Mouse (Mus musculus) kidney, adult 2 months (tissue): ENCODE data around the gene Morn1. TPM values are rescaled to one million over a fixed set of nuclear protein-coding genes. Genes with fewer than 3 reads are reported as not detected.
A peak's percentile ranks its signal among the peaks of the same experiment; 100 is the strongest.

ENCODE experiments used
- DNase-seq: peaks from one replicate; pipeline ENCODE4 v3.0.0; 2021
- H3K27ac ChIP-seq: fragments of 200-500 bp; 2 replicates; pipeline ENCODE4 v1.5.1; 2012; ENCODE audit warnings: low read depth, low read length, control low read depth, inconsistent platforms; ENCODE audit not compliant: insufficient read depth
- H3K27me3 ChIP-seq: fragments of 200-500 bp; replicated peaks from 2 replicates; pipeline ENCODE4 v1.6.1; 2012; ENCODE audit warnings: mild to moderate bottlenecking, moderate library complexity, low read length, inconsistent platforms; ENCODE audit not compliant: control insufficient read depth, insufficient read depth
- H3K36me3 ChIP-seq: fragments of 200-500 bp; 2 replicates; pipeline ENCODE4 v1.6.1; 2012; ENCODE audit warnings: mild to moderate bottlenecking, moderate library complexity, low read length, inconsistent platforms; ENCODE audit not compliant: control insufficient read depth, insufficient read depth
- H3K4me1 ChIP-seq: fragments of 200-500 bp; 2 replicates; pipeline ENCODE4 v1.6.1; 2011; ENCODE audit warnings: low read length; ENCODE audit not compliant: control insufficient read depth, insufficient read depth
- H3K4me3 ChIP-seq: fragments of 200-500 bp; 2 replicates; pipeline ENCODE4 v1.5.1; 2011; ENCODE audit warnings: mild to moderate bottlenecking, low read depth, low read length, control low read depth; ENCODE audit not compliant: insufficient read depth
- CTCF ChIP-seq: fragments of 200-500 bp; conservative IDR thresholded peaks from 2 replicates; pipeline ENCODE4 v1.5.1; 2011; ENCODE audit warnings: low read depth, mild to moderate bottlenecking, control low read depth, low read length, moderate library complexity, mixed read lengths; ENCODE audit not compliant: insufficient read depth, insufficient read length
- POLR2A ChIP-seq: fragments of 200-500 bp; IDR thresholded peaks from one replicate; pipeline ENCODE4 v1.6.1; 2011; ENCODE audit warnings: low read depth, low read length, control low read depth
- WGBS: fragments of 180-500 bp; shearing (Covaris S2); methylation state at CpG from one replicate; pipeline ENCODE4 v1.1.7; 2018; 5-methylcytosine and 5-hydroxymethylcytosine counted together
- polyA plus RNA-seq: library from polyadenylated mRNA; depleted of rRNA; stranded (reverse); fragments of >200 nt; gene quantifications from 2 replicates; pipeline ENCODE4 v1.2.3, GENCODE M21; 2012

Morn1 gene
- polyA plus RNA-seq, 1 experiment: 10.4 TPM

DNA sequence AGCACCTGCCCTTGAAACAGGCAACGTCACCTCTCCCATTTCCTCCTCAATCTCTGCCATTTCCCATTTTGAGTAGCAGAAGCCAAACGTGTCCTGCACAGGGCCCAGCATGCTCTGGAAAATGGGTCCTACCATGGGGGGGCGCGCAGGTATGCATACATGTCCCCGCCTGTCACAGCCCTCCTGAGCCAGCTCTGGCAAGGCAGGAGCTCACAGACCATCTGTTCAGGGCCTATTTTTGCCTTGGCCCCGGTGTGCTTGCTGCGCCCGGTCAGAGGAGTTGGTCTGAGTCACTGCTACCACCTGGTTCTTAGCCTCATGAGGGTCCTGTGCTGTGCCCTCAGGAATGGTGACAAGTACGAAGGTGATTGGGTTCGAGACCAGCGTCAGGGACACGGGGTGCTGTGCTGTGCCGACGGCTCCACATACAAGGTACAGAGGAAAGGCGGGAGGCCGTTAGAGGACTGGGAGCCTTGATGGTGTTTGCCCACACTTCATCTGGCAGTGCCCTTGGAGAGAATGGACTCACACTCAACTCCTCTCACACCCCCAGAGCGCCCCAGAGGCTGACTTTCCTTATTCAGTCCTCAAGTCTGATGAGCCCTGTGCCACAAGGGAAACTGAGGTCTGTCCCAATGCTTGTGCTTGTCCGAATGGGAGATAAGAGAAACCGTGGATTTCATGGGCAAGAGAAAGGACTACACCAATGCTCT is 6.5 kb downstream of the Morn1 start:
- 92% methylated on average over 19 of the region's 19 CpGs for WGBS
- TF ChIP-seq CTCF: no peak
- no peak for TF ChIP-seq POLR2A
- DNase-seq: no peak
- H3K4me3 ChIP-seq: no peak overlapping the region
- H3K27me3 ChIP-seq: no peaks in the 10 kb centered on the region
- H3K27ac ChIP-seq: no peak overlapping the region
- H3K36me3 ChIP-seq: no peaks in the 10 kb centered on the region
- H3K4me1 ChIP-seq: peaks cover 2% of the 10 kb centered on the region; the same call in 1 of the 2 replicates

DNA sequence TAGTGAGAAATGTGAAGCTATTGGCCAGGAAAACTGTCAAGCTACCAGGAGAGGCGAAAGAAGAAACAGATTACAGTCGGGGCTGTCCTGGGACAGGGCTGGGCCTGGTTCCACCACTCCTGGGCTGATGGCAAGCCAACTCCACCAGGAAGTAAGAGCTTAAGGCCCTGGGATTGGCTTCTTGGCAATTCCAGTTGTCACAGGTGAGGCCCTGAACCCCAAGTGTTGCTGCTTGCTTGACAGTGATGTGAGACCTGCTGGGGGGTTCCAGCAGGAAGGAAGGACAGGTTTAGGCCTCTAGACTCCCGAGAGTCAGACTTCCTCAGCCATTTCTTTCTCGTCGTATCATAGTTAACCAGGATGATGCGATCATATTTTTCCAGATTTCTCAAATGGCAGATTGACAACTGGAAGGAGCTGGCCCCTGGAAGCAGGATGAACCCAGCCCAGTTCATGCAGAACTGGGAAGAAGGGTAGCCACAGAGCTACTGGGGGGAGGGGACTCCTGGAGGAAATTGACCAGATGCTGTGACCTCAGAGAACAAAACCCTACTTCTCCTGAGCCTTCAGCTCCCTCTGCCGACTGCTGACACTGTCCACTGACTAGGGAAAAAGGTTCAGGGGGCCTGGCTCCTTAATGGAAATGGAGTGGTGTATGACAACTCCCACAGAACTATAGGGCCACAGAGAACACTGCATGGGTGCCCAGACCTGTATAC is 7.2 kb downstream of the Morn1 start:
- Histone ChIP-seq H3K4me1 (peaks cover 2% of the 10 kb centered on the region; the same call in 1 of the 2 replicates), H3K27ac (no peak overlapping the region), H3K27me3 (no peaks in the 10 kb centered on the region), H3K4me3 (no peak overlapping the region), H3K36me3 (no peaks in the 10 kb centered on the region)
- no peak for DNase-seq
- WGBS: 77% methylated on average over 7 of the region's 7 CpGs
- no peak for TF ChIP-seq POLR2A
- no peak for TF ChIP-seq CTCF

GRCm38 (mm10) chr4:155094565-155094964 is 8.2 kb downstream of the Morn1 start:
- Histone ChIP-seq H3K27me3 (no peaks in the 10 kb centered on the region), H3K27ac (no peak overlapping the region), H3K36me3 (no peaks in the 10 kb centered on the region), H3K4me3 (no peak overlapping the region), H3K4me1 (peaks cover 2% of the 10 kb centered on the region; the same call in 1 of the 2 replicates)
- peak; percentile 58 for DNase-seq
- WGBS: 64% methylated on average over 3 of the region's 3 CpGs
- TF ChIP-seq CTCF (peak; percentile 70), POLR2A (no peak)

DNA sequence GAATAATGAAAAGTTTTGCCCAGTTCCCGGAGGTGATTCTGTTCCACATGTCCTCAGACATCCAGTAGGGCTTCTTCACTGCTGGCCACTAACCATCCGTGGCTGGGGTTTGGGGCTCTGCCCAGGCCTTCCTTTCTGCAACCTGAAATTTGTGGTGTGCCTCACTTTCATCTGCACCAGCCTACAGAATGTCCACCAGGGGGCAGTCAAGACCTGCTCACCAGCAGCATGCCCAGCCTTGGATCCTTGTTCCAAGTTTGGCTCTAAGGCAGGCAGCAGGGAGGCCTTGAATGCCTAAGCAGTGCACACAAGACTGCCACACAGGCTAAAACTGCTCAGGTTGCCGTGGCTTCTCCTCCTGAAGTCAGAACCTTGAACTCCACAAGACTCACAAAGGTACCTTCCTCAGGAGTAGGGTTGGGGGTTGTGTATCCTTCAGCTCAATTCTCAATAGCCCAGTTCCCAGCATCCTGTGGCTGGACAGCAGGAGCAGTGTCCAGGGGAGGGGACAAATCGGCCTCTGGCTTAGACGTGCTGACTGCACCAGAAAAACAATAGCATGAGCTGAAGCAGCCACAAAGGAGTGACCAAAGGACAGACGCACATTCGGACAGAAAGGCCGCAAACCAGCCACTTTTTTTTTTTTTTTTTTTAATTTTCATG is 9.0 kb downstream of the Morn1 start:
- WGBS: 42% methylated on average over 8 of the region's 8 CpGs
- Histone ChIP-seq H3K36me3 (no peaks in the 10 kb centered on the region), H3K4me1 (peaks cover 2% of the 10 kb centered on the region; the same call in 1 of the 2 replicates), H3K27ac (no peak overlapping the region), H3K4me3 (no peak overlapping the region), H3K27me3 (no peaks in the 10 kb centered on the region)
- DNase-seq: peak; percentile 92
- TF ChIP-seq CTCF (peak; percentile 99; the same call in 1 of the 2 replicates), POLR2A (no peak)

- no peaks in the 10 kb centered on the region for H3K36me3 ChIP-seq
- H3K27ac ChIP-seq: no peak overlapping the region
- 87% methylated on average over 8 of the region's 8 CpGs for WGBS
- TF ChIP-seq CTCF: no peak
- H3K4me3 ChIP-seq: no peak overlapping the region
- H3K4me1 ChIP-seq: peaks cover 2% of the 10 kb centered on the region; the same call in 1 of the 2 replicates
- no peaks in the 10 kb centered on the region for H3K27me3 ChIP-seq
- no peak for DNase-seq
Observed at GRCm38 (mm10) chr4:155095967-155096366, 9.6 kb downstream of the Morn1 start.

GRCm38 (mm10) chr4:155097452-155097851 is 11.1 kb downstream of the Morn1 start:
- no peak overlapping the region for H3K27ac ChIP-seq
- WGBS: 94% methylated on average over 6 of the region's 6 CpGs

DNA sequence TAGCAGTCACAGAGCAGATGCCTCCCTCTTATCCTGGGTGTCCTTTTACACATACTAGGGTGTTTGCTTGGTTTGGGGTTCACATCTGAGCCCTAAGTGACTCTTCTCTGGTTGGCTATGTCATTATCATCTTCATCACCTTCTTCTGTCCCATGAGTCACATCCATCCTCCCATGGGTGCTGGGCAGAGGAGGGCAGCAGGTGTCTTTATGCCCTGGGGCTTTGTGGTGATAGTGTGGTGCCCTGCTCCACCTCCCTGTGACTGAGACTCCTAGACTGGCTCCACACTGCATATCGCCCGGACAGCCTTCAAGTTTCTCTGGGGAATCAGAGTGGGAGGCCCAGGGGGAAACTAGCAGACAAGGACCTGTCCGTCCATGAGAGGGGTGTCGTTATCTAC is 12.2 kb downstream of the Morn1 start:
- H3K4me3 ChIP-seq: no peak overlapping the region
- H3K27me3 ChIP-seq: no peaks in the 10 kb centered on the region
- peaks cover 2% of the 10 kb centered on the region; the same call in 1 of the 2 replicates for H3K4me1 ChIP-seq
- no peak for TF ChIP-seq POLR2A
- no peak for TF ChIP-seq CTCF
- WGBS: 87% methylated on average over 4 of the region's 4 CpGs
- H3K36me3 ChIP-seq: no peaks in the 10 kb centered on the region
- no peak overlapping the region for H3K27ac ChIP-seq
- no peak for DNase-seq

More at GRCm38 (mm10) chr4:155097452-155097851, 11.1 kb downstream of the Morn1 start:
- DNase-seq: no peak
- no peak overlapping the region for H3K4me3 ChIP-seq
- TF ChIP-seq POLR2A (no peak), CTCF (no peak)
- no peaks in the 10 kb centered on the region for H3K27me3 ChIP-seq
- H3K4me1 ChIP-seq: peaks cover 2% of the 10 kb centered on the region; the same call in 1 of the 2 replicates
- H3K36me3 ChIP-seq: no peaks in the 10 kb centered on the region
